Mouse (Mus musculus) lung, embryonic 16.5 days (tissue): ENCODE data around the gene Dph1. TPM values are rescaled to one million over a fixed set of nuclear protein-coding genes. Genes with fewer than 3 reads are reported as not detected.
A peak's percentile ranks its signal among the peaks of the same experiment; 100 is the strongest.

Source experiments
- ATAC-seq: fragments of 200-750 bp; cut with Nextera tagmentation; 2 replicates; pipeline ENCODE4 v1.8.0; 2017; ENCODE audit warnings: low read depth, mild to moderate bottlenecking, moderate library complexity
- H3K27ac ChIP-seq: fragments of 300-500 bp; sonication (generic); 2 replicates; pipeline ENCODE4 v1.5.1; 2014; ENCODE audit warnings: mild to moderate bottlenecking, control low read depth, low read length
- H3K27me3 ChIP-seq: fragments of 300-500 bp; sonication (generic); 2 replicates; pipeline ENCODE4 v1.6.1; 2014; ENCODE audit warnings: low read depth, low read length, mixed read lengths; ENCODE audit not compliant: control insufficient read depth, insufficient read depth
- H3K36me3 ChIP-seq: fragments of 300-500 bp; sonication (generic); 2 replicates; pipeline ENCODE4 v1.6.1; 2014; ENCODE audit warnings: low read length; ENCODE audit not compliant: control insufficient read depth, insufficient read depth
- H3K4me1 ChIP-seq: fragments of 300-500 bp; sonication (generic); replicated peaks from 2 replicates; pipeline ENCODE4 v1.6.1; 2014; ENCODE audit warnings: low read length, mixed read lengths; ENCODE audit not compliant: control insufficient read depth, insufficient read depth
- H3K4me2 ChIP-seq: fragments of 300-500 bp; sonication (generic); 2 replicates; pipeline ENCODE4 v1.6.1; 2014; ENCODE audit warnings: low read depth, low read length, control low read depth
- H3K4me3 ChIP-seq: fragments of 300-500 bp; sonication (generic); 2 replicates; pipeline ENCODE4 v1.5.1; 2014; ENCODE audit warnings: mild to moderate bottlenecking, low read length, control low read depth
- H3K9ac ChIP-seq: fragments of 300-500 bp; sonication (generic); 2 replicates; pipeline ENCODE4 v1.6.1; 2014; ENCODE audit warnings: low read length, control low read depth
- H3K9me3 ChIP-seq: fragments of 300-500 bp; sonication (generic); 2 replicates; pipeline ENCODE4 v1.6.1; 2016; ENCODE audit warnings: low read length; ENCODE audit not compliant: control insufficient read depth
- WGBS: fragments of 180-500 bp; shearing (Covaris S2); extraction: QIAGEN DNeasy Blood & Tissue Kit; methylation state at CpG from one replicate; pipeline ENCODE4 v1.1.7; 2014; 5-methylcytosine and 5-hydroxymethylcytosine counted together
- polyA plus RNA-seq: library from polyadenylated mRNA; unstranded; fragments of >200 nt; fragmentation: Nextera tagmentation; extraction: Ambion mirVana; gene quantifications from 2 replicates; pipeline ENCODE4 v1.2.1, GENCODE M21; 2015

Gene Dph1
- polyA plus RNA-seq, 1 experiment from 2014 or later, result 17.9 TPM

- H3K27ac ChIP-seq, result no peak overlapping the region
- ATAC-seq, result no peak
- peaks cover 44% of the 10 kb centered on the region for H3K27me3 ChIP-seq
- peak overlapping the region; percentile 71 for H3K4me3 ChIP-seq
- H3K4me1 ChIP-seq, result peaks cover 33% of the 10 kb centered on the region
- peak overlapping the region; percentile 92 for H3K4me2 ChIP-seq
- 0 out of 2 replicates have a peak overlapping the region, but pooled peaks have one; percentile 11 for H3K9ac ChIP-seq
- no peaks in the 10 kb centered on the region for H3K36me3 ChIP-seq
- WGBS, result under 1% methylated on average over 72 of the region's 75 CpGs
- H3K9me3 ChIP-seq, result no peaks in the 10 kb centered on the region
These were observed 18.6 kb downstream of the Dph1 start for GRCm38 (mm10) chr11:75172151-75173094.

- peaks cover 45% of the 10 kb centered on the region for H3K27me3 ChIP-seq
- no peaks in the 10 kb centered on the region for H3K36me3 ChIP-seq
- H3K27ac ChIP-seq, result no peak overlapping the region
- no peak overlapping the region for H3K4me2 ChIP-seq
- peak overlapping the region; percentile 71 for H3K4me3 ChIP-seq
- ATAC-seq, result no peak
- no peaks in the 10 kb centered on the region for H3K9me3 ChIP-seq
- H3K4me1 ChIP-seq, result peaks cover 33% of the 10 kb centered on the region
- no peak overlapping the region for H3K9ac ChIP-seq
- WGBS, result 14% methylated on average over 17 of the region's 17 CpGs
These were observed 19.7 kb downstream of the Dph1 start for GRCm38 (mm10) chr11:75171186-75171865.

- Histone ChIP-seq H3K27ac (peak overlapping the region; percentile 44), H3K4me3 (peak overlapping the region; percentile 75), H3K4me1 (peaks cover 43% of the 10 kb centered on the region), H3K36me3 (peaks cover 4% of the 10 kb centered on the region), H3K9me3 (no peaks in the 10 kb centered on the region), H3K9ac (peak overlapping the region; percentile 32), H3K4me2 (peak overlapping the region; percentile 87), H3K27me3 (peaks cover 50% of the 10 kb centered on the region)
- peak; percentile 46 for ATAC-seq
- under 1% methylated on average over 38 of the region's 38 CpGs for WGBS
These were observed 20.8 kb downstream of the Dph1 start for GRCm38 (mm10) chr11:75170136-75170751.

- peaks cover 55% of the 10 kb centered on the region for H3K27me3 ChIP-seq
- H3K4me1 ChIP-seq, result peaks cover 45% of the 10 kb centered on the region
- no peaks in the 10 kb centered on the region for H3K9me3 ChIP-seq
- peak; percentile 6; the same call in 1 of the 2 replicates for ATAC-seq
- H3K36me3 ChIP-seq, result peaks cover 7% of the 10 kb centered on the region
- H3K9ac ChIP-seq, result peak within 1 kb of the TSS; percentile 87
- H3K4me3 ChIP-seq, result peak within 1 kb of the TSS; percentile 75
- peak within 1 kb of the TSS; percentile 84 for H3K27ac ChIP-seq
- H3K4me2 ChIP-seq, result peak within 1 kb of the TSS; percentile 87
- 3% methylated on average over 23 of the region's 23 CpGs for WGBS
These were observed 21.5 kb downstream of the Dph1 start, which contains the start of gene Hic1 for GRCm38 (mm10) chr11:75169405-75170080. Hic1 (minus strand) TSS chr11:75169519.

GRCm38 (mm10) chr11:75168590-75169361 is 22.3 kb downstream of the Dph1 start:
- peaks cover 43% of the 10 kb centered on the region for H3K4me1 ChIP-seq
- no peaks in the 10 kb centered on the region for H3K9me3 ChIP-seq
- H3K4me3 ChIP-seq, result peak overlapping the region; percentile 75
- H3K4me2 ChIP-seq, result peak overlapping the region; percentile 87
- H3K27ac ChIP-seq, result peak overlapping the region; percentile 84
- WGBS, result under 1% methylated on average over 73 of the region's 83 CpGs
- peaks cover 13% of the 10 kb centered on the region for H3K36me3 ChIP-seq
- H3K27me3 ChIP-seq, result peaks cover 55% of the 10 kb centered on the region
- peak; percentile 50 for ATAC-seq
- peak overlapping the region; percentile 87 for H3K9ac ChIP-seq

- no peak for ATAC-seq
- 4% methylated on average over 45 of the region's 63 CpGs for WGBS
- Histone ChIP-seq H3K27ac (peak overlapping the region; percentile 84), H3K9ac (peak overlapping the region; percentile 87), H3K4me2 (peak overlapping the region; percentile 87), H3K4me3 (peak overlapping the region; percentile 75), H3K27me3 (peaks cover 52% of the 10 kb centered on the region), H3K9me3 (no peaks in the 10 kb centered on the region), H3K4me1 (peaks cover 47% of the 10 kb centered on the region), H3K36me3 (peaks cover 18% of the 10 kb centered on the region)
These were observed 23.1 kb downstream of the Dph1 start for GRCm38 (mm10) chr11:75167643-75168589.

GRCm38 (mm10) chr11:75166861-75167642 is 24.0 kb downstream of the Dph1 start:
- Histone ChIP-seq H3K27ac (peak overlapping the region; percentile 84), H3K4me1 (peaks cover 47% of the 10 kb centered on the region), H3K9ac (peak overlapping the region; percentile 87), H3K36me3 (peaks cover 21% of the 10 kb centered on the region), H3K9me3 (no peaks in the 10 kb centered on the region), H3K27me3 (peaks cover 43% of the 10 kb centered on the region), H3K4me3 (peak overlapping the region; percentile 75), H3K4me2 (peak overlapping the region; percentile 87)
- no peak for ATAC-seq
- WGBS, result 5% methylated on average over 68 of the region's 68 CpGs
